Mouse (Mus musculus) neutrophil, adult 65 days (primary cell): ENCODE data around the gene Cog6. TPM values are rescaled to one million over a fixed set of nuclear protein-coding genes. Genes with fewer than 3 reads are reported as not detected.

Experiments
- total RNA-seq: library from RNA; stranded (reverse); gene quantifications from 2 replicates; pipeline ENCODE4 v1.2.4, GENCODE M21; 2023

Cog6 gene
- total RNA-seq: 16.7 and 17.0 TPM in 2 replicates

DNA sequence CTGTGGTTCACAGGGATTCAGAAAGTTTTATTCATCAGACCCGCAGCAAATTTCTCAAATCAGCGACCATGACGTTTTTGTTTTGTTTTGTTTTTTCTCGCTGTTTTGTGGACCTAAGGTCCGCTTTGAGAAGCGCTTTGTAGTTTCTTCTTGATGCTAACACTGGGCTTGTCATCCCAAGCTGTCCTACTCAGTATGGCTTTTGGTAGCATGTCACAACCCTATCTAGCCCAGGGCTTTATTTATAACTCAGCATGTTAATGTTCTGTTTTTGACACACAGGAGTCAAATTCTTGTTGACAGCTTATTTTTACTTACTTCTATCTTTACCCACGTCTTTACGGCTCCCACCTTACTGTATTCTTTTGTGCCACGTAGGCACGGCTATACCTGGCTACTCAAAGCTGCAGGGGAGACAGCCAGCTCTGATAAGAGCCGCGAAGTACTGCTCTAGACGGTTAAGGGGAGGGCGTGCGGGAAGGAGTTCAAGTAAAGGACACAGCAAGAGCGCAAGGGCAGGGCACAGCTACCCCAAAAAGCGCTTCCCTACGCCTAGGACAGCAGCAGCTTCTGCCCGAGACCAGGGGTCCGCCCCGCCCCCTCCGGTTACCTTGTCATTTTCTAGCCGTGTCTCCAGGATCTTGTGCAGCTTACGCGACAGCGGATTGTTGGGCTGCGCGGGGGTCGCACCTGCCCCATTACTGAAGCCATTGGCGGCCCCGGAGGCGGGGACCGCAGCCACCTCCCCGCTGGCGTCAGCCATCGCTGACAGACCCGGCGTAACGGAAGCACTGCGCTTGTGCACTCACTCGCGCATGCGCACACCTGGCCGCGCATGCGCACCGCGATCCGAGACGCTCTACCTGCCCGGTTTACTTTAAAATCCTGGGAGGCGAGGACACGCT is at the start of gene Cog6:
Gene Cog6 (minus strand): TSS at position 802 of the 905 bp plus-strand sequence.

DNA sequence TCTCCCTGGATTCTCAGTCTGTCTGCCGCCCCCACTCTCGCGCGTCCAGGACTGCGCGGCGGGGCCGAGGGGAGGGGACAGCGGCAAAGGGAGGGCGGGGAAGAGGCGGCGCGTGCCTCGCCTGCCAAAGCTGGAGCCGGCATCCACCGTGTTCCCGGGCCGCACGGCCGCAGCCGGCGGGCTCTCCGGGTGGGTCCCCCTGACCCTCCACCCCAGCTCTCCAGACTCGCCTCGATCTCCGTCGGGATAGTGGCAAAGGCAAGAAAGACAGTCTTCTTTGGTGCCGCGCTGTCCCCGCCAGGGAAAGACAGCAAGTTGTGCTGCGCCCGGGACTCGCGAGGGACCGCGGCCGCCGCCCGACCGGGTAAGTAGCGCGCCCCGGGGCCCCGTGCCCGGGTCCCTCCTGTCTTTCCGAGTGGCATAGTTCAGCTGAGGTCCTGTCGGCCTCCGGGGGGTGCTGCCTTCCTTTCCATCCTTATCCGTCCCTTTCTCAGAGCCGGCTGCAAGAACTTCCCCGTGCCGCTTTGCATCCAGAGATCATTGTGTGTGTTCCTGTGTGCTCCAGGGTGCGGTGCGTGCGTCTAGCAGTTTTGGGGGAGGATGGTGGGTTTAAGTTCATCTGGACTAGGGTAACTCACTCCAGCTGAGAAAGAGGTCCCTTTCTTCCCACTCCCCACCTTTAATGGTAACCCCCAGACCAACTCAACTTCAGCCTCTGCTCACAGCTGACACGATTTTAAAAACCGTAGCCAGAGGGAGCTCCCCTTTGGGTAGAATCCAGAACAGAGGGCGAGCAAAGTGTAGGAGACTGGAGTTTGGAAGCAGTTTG is 24.6 kb upstream of the Cog6 start, which contains the start of gene Lhfp:
Gene Lhfp (plus strand): TSS at position 118 of the 829 bp plus-strand sequence.

Other genes with a start within 250 kb of the Cog6 start
- gene Lhfp, start 24.3 kb upstream of the Cog6 start, total RNA-seq: 0.41 TPM in 2 replicates